Mouse (Mus musculus) neural tube, embryonic 14.5 days (tissue): ENCODE data around the gene Trim40. TPM values are rescaled to one million over a fixed set of nuclear protein-coding genes. Genes with fewer than 3 reads are reported as not detected.
"Not testable (repeated sequence)": the region's sequence is repeated elsewhere in the genome, so short reads cannot be mapped to it uniquely, and the experiment has no call there.

Source experiments
- ATAC-seq: fragments of 200-750 bp; cut with Nextera tagmentation; 2 replicates; pipeline ENCODE4 v1.8.0; 2017; ENCODE audit warnings: low read depth, mild to moderate bottlenecking, moderate TSS enrichment, moderate library complexity
- H3K27ac ChIP-seq: fragments of 300-500 bp; sonication (generic); 2 replicates; pipeline ENCODE4 v1.5.1; 2014; ENCODE audit warnings: low read depth, mild to moderate bottlenecking, control low read depth, low read length, moderate library complexity, mixed read lengths
- H3K27me3 ChIP-seq: fragments of 300-500 bp; sonication (generic); 2 replicates; pipeline ENCODE4 v1.6.1; 2014; ENCODE audit warnings: low read length; ENCODE audit not compliant: control insufficient read depth, insufficient read depth
- H3K36me3 ChIP-seq: fragments of 300-500 bp; sonication (generic); 2 replicates; pipeline ENCODE4 v1.6.1; 2014; ENCODE audit warnings: low read length, mixed read lengths; ENCODE audit not compliant: control insufficient read depth, insufficient read depth
- H3K4me1 ChIP-seq: fragments of 300-500 bp; sonication (generic); 2 replicates; pipeline ENCODE4 v1.6.1; 2014; ENCODE audit warnings: low read length; ENCODE audit not compliant: control insufficient read depth, insufficient read depth
- H3K4me2 ChIP-seq: fragments of 300-500 bp; sonication (generic); 2 replicates; pipeline ENCODE4 v1.6.1; 2014; ENCODE audit warnings: mild to moderate bottlenecking, low read depth, low read length, control low read depth
- H3K4me3 ChIP-seq: fragments of 300-500 bp; sonication (generic); 2 replicates; pipeline ENCODE4 v1.5.1; 2014; ENCODE audit warnings: low read depth, low read length, control low read depth, mixed read lengths
- H3K9ac ChIP-seq: fragments of 300-500 bp; sonication (generic); replicated peaks from 2 replicates; pipeline ENCODE4 v1.6.1; 2014; ENCODE audit warnings: low read depth, mild to moderate bottlenecking, control low read depth, low read length, mixed read lengths
- H3K9me3 ChIP-seq: fragments of 300-500 bp; sonication (generic); 2 replicates; pipeline ENCODE4 v1.6.1; 2016; ENCODE audit warnings: low read length; ENCODE audit not compliant: control insufficient read depth
- WGBS: fragments of 180-500 bp; shearing (Covaris S2); extraction: QIAGEN DNeasy Blood & Tissue Kit; methylation state at CpG from one replicate; pipeline ENCODE4 v1.1.7; 2014; 5-methylcytosine and 5-hydroxymethylcytosine counted together
- polyA plus RNA-seq: library from polyadenylated mRNA; unstranded; fragments of >200 nt; fragmentation: Nextera tagmentation; extraction: Ambion mirVana; gene quantifications from 2 replicates; pipeline ENCODE4 v1.2.1, GENCODE M21; 2014

Trim40 gene
- polyA plus RNA-seq, 1 experiment from 2014 or later, result not detected

DNA sequence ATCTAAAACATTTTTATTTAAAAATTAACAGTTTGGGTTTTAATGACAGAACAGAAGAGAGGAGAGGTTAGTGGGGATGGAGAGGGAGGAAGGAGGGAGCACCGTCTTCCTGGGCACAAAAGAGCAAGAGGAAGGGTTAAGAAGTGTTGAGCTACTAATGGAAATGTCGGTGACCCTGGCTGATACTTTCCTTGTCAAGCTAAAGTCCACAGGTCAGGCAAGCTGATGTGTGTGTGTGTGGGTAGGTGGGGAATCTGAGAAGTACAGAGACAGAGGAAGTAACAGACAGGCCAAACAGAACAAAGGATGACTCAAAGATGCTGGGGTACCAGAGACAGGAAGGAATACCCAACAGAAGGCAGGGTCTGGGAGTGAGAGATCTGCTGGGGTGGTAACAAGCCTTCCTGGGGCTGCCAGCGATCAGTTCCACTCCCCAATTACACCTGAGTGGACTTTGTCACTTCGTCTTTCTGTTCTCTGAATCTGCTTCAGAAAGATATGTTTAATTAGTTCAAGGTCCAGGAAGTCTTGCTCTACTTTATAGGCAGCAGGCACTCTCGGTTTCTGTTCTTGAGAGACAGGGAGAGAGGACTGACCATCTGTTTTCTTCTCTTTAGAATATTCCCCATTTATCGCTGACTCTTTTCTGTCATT, 7.8 kb upstream of the Trim40 start, which contains the start of gene Trim31:
Gene Trim31, plus strand, starts transcription at position 567 of the 654 bp plus-strand sequence.
- no peaks in the 10 kb centered on the region for H3K9me3 ChIP-seq
- H3K27ac ChIP-seq, result no peak within 1 kb of the TSS
- no peaks in the 10 kb centered on the region for H3K36me3 ChIP-seq
- WGBS, result 75% methylated on average over 6 of the region's 6 CpGs
- H3K4me3 ChIP-seq, result no peak within 1 kb of the TSS
- H3K4me1 ChIP-seq, result no peaks in the 10 kb centered on the region
- no peak for ATAC-seq
- no peak within 1 kb of the TSS for H3K4me2 ChIP-seq
- no peak within 1 kb of the TSS for H3K9ac ChIP-seq
- no peaks in the 10 kb centered on the region for H3K27me3 ChIP-seq

- H3K27me3 ChIP-seq, result no peaks in the 10 kb centered on the region
- no peak overlapping the region for H3K4me3 ChIP-seq
- H3K9ac ChIP-seq, result no peak overlapping the region
- no peaks in the 10 kb centered on the region for H3K9me3 ChIP-seq
- no peaks in the 10 kb centered on the region for H3K4me1 ChIP-seq
- H3K36me3 ChIP-seq, result no peaks in the 10 kb centered on the region
- no peak for ATAC-seq
- no peak overlapping the region for H3K27ac ChIP-seq
- H3K4me2 ChIP-seq, result no peak overlapping the region
These were observed 7.1 kb upstream of the Trim40 start for GRCm38 (mm10) chr17:36897065-36897464.

- 88% methylated on average over 1 of the region's 1 CpGs for WGBS
- no peak overlapping the region for H3K9ac ChIP-seq
- no peaks in the 10 kb centered on the region for H3K27me3 ChIP-seq
- no peak overlapping the region for H3K4me2 ChIP-seq
- H3K4me1 ChIP-seq, result no peaks in the 10 kb centered on the region
- no peaks in the 10 kb centered on the region for H3K9me3 ChIP-seq
- ATAC-seq, result no peak
- no peak overlapping the region for H3K4me3 ChIP-seq
- no peaks in the 10 kb centered on the region for H3K36me3 ChIP-seq
- no peak overlapping the region for H3K27ac ChIP-seq
These were observed 6.7 kb upstream of the Trim40 start for GRCm38 (mm10) chr17:36896583-36896982.

GRCm38 (mm10) chr17:36893387-36893786, 3.5 kb upstream of the Trim40 start:
- no peak for ATAC-seq
- 83% methylated on average over 5 of the region's 5 CpGs for WGBS
- Histone ChIP-seq H3K4me2 (no peak overlapping the region), H3K9me3 (no peaks in the 10 kb centered on the region), H3K4me3 (no peak overlapping the region), H3K4me1 (no peaks in the 10 kb centered on the region), H3K27me3 (no peaks in the 10 kb centered on the region), H3K36me3 (no peaks in the 10 kb centered on the region), H3K9ac (no peak overlapping the region), H3K27ac (no peak overlapping the region)

GRCm38 (mm10) chr17:36892362-36892761, 2.4 kb upstream of the Trim40 start:
- Histone ChIP-seq H3K9ac (no peak overlapping the region), H3K4me3 (no peak overlapping the region), H3K4me1 (no peaks in the 10 kb centered on the region), H3K4me2 (no peak overlapping the region), H3K36me3 (no peaks in the 10 kb centered on the region), H3K27ac (no peak overlapping the region), H3K9me3 (no peaks in the 10 kb centered on the region), H3K27me3 (no peaks in the 10 kb centered on the region)
- WGBS, result 12% methylated on average over 2 of the region's 2 CpGs
- 0 out of 2 replicates have a peak, but pooled peaks have one; percentile 66 for ATAC-seq

DNA sequence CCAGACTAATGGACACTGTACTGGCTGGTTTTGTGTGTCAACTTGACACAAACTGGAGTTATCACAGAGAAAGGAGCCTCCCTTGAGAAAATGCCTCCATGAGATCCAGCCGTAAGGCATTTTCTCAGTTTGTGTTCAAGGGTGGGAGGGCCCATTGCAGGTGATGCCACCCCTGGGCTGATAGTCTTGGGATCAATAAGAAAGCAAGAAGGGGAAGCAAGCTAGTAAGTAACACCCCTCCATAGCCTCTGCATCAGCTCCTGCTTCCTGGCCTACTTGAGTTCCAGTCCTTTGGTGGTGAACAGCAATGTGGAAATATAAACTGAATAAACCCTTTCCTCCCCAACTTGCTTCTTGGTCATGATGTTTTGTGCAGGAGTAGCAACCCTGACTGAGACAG, 1.6 kb upstream of the Trim40 start:
- not testable (repeated sequence) for H3K9ac ChIP-seq, H3K27ac ChIP-seq, ATAC-seq, H3K27me3 ChIP-seq, H3K4me2 ChIP-seq, H3K4me1 ChIP-seq, H3K4me3 ChIP-seq, H3K36me3 ChIP-seq, H3K9me3 ChIP-seq
- WGBS, result 93% methylated on average over 1 of the region's 1 CpGs

DNA sequence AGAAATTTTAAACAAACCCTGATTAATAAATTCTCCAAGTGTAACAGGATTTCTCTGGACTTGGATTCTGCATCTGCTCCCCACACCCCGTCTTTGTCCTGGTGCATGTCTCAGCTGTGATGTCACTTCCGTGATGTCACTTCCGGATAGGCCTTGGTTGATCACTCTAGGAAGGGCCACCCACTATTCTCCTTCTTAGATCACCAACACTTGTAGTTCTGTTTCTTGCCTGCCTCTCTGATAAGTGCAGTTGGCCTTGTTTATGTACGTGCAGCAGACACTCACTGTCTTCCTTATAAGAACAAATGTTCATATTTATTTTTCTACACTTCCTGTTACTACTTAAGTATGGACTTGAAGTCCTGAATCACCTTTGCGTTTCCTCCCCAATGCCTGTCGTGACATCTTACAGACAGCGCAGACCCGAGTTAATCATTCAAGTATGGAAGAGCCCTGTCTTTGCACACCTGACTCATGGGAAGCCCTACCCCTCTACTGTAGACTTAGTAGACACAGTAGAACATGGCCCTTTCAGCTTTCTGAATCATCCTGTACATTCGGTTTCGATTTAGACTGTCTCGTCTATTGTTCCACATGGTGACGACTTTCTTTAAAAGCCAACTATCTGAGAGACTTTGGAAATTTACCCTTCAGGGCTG, 4.7 kb downstream of the Trim40 start:
- WGBS, result 95% methylated on average over 12 of the region's 12 CpGs
- no peak for ATAC-seq

DNA sequence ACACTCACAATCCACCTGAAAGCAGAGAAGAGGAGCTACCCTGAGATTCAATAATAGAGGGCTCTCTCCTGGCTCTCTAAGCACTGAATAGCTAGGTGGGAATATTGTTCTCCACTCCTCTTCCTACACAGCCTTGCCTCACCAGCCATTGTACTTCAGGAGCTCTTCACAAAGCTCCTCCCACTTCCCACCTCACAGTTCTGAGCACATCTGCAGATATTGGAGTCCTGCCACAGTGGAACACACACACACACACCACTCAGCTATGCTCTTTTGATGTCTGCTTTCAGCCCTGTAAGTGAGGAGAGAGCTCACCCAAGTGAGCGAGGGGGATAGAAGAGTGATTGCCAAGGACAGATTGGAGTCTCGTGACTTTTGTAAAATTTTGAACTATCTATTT, 6.6 kb downstream of the Trim40 start:
- no peak overlapping the region for H3K27ac ChIP-seq
- H3K9ac ChIP-seq, result no peak overlapping the region
- H3K27me3 ChIP-seq, result no peaks in the 10 kb centered on the region
- WGBS, result 84% methylated on average over 2 of the region's 2 CpGs
- no peaks in the 10 kb centered on the region for H3K4me1 ChIP-seq
- no peaks in the 10 kb centered on the region for H3K9me3 ChIP-seq
- ATAC-seq, result no peak
- H3K4me3 ChIP-seq, result no peak overlapping the region
- no peak overlapping the region for H3K4me2 ChIP-seq
- H3K36me3 ChIP-seq, result no peaks in the 10 kb centered on the region

More for the DNA sequence above, 4.7 kb downstream of the Trim40 start:
- Histone ChIP-seq H3K4me3 (no peak overlapping the region), H3K27me3 (no peaks in the 10 kb centered on the region), H3K36me3 (no peaks in the 10 kb centered on the region), H3K9me3 (no peaks in the 10 kb centered on the region), H3K9ac (no peak overlapping the region), H3K4me2 (no peak overlapping the region), H3K27ac (no peak overlapping the region), H3K4me1 (no peaks in the 10 kb centered on the region)

DNA sequence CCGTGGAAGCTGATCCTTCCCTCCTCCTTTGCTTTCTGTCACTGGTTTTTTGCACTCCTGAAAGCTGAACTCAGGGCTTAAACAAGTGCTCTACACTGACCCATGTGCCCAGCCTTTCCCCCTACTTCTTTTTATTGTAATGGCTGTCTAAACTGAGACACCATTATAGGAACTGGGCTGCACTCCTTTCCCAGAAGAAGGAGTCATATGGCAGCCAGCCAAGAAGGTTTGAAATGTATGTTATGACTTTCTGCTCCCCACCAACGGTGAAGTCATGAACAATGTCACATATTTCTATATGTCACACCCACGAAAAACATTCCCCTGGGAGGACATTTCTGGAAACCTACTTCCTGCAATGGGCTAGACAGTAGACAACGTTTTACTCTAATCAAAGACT, 15.3 kb downstream of the Trim40 start:
- Histone ChIP-seq H3K4me2 (no peak overlapping the region), H3K9me3 (no peaks in the 10 kb centered on the region), H3K4me1 (no peaks in the 10 kb centered on the region), H3K9ac (no peak overlapping the region), H3K36me3 (no peaks in the 10 kb centered on the region), H3K27ac (no peak overlapping the region), H3K27me3 (no peaks in the 10 kb centered on the region), H3K4me3 (no peak overlapping the region)
- no peak for ATAC-seq
- WGBS, result 63% methylated on average over 4 of the region's 4 CpGs
